Mouse (Mus musculus) kidney, postnatal 0 days (tissue): ENCODE measurements around the gene Tmem256. TPM values are rescaled to one million over a fixed set of nuclear protein-coding genes. Genes with fewer than 3 reads are reported as not detected.

ENCODE experiments used
- ATAC-seq: fragments of 200-750 bp; cut with Nextera tagmentation; replicated peaks from 2 replicates; pipeline ENCODE4 v1.8.0; 2017; ENCODE audit warnings: low read depth, moderate number of reproducible peaks, moderate TSS enrichment, moderate library complexity; ENCODE audit not compliant: low FRiP score
- DNase-seq: peaks from one replicate; pipeline ENCODE4 v3.0.0-alpha.2; 2016; ENCODE audit warnings: low spot score
- H3K27ac ChIP-seq: fragments of 300-500 bp; sonication (generic); 2 replicates; pipeline ENCODE4 v1.5.1; 2014; ENCODE audit warnings: mild to moderate bottlenecking
- H3K27me3 ChIP-seq: fragments of 300-500 bp; sonication (generic); 2 replicates; pipeline ENCODE4 v1.6.1; 2014; ENCODE audit warnings: low read length, mixed read lengths; ENCODE audit not compliant: insufficient read depth
- H3K36me3 ChIP-seq: fragments of 300-500 bp; sonication (generic); 2 replicates; pipeline ENCODE4 v1.6.1; 2014; ENCODE audit warnings: low read length, mixed read lengths; ENCODE audit not compliant: insufficient read depth
- H3K4me1 ChIP-seq: fragments of 300-500 bp; sonication (generic); replicated peaks from 2 replicates; pipeline ENCODE4 v1.6.1; 2014; ENCODE audit warnings: antibody characterized with exemption, low read length, mixed read lengths; ENCODE audit not compliant: insufficient read depth
- H3K4me2 ChIP-seq: fragments of 300-500 bp; sonication (generic); 2 replicates; pipeline ENCODE4 v1.6.1; 2014; ENCODE audit warnings: mild to moderate bottlenecking, low read length, moderate library complexity, mixed read lengths
- H3K4me3 ChIP-seq: fragments of 300-500 bp; sonication (generic); replicated peaks from 2 replicates; pipeline ENCODE4 v1.5.1; 2014; ENCODE audit warnings: low read depth, low read length
- H3K9ac ChIP-seq: fragments of 300-500 bp; sonication (generic); 2 replicates; pipeline ENCODE4 v1.6.1; 2014; ENCODE audit warnings: low read depth, low read length
- H3K9me3 ChIP-seq: fragments of 300-500 bp; sonication (generic); replicated peaks from 2 replicates; pipeline ENCODE4 v1.6.1; 2016; ENCODE audit warnings: low read length, inconsistent platforms, mixed read lengths
- CTCF ChIP-seq: IDR thresholded peaks from 2 replicates; pipeline ENCODE4 v1.5.1; 2016; ENCODE audit warnings: antibody characterized with exemption, low read depth, mild to moderate bottlenecking, moderate library complexity
- WGBS: fragments of 180-500 bp; shearing (Covaris S2); extraction: QIAGEN DNeasy Blood & Tissue Kit; methylation state at CpG from one replicate; pipeline ENCODE4 v1.1.7; 2014; 5-methylcytosine and 5-hydroxymethylcytosine counted together
- polyA plus RNA-seq: library from polyadenylated mRNA; unstranded; fragments of >200 nt; fragmentation: Nextera tagmentation; extraction: Ambion mirVana; gene quantifications from 2 replicates; pipeline ENCODE4 v1.2.1, GENCODE M21; 2015

Tmem256 gene
- polyA plus RNA-seq, 1 experiment from 2014 or later, result 528 TPM

DNA sequence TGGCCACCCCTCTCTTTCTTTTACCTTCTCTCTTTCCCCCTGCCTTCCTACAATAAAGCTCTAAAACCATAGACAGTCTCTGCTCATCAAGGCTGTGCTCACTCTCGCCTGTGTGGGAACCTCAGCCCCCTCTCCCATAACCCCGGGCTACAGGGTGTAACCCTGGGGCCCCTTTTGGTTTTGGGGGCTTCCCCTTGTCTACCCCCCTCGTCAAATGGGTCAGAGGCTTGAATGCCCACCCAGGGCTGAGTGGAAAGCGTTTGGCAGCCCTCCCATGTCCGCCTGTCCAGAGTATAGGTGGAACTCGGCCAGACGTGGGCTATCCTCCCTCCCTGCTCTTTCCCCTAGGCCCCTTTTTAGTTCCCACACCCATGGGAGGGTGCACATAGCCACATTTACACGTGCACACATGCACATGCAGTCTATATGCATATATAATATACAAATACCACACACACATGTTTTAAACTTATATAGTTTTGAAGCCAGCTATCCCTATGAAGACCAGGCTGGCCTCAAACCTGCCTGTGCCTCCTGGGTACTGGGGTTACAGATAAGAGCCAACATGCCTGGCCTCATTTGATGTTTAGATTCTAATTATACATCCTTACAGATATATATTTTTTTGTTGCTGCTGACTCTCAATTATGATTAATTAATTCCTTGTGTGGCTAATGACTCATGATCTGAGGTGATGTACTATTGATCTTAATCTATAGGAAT is 26.0 kb downstream of the Tmem256 start:
- Histone ChIP-seq H3K27me3 (no peaks in the 10 kb centered on the region), H3K27ac (no peak overlapping the region), H3K4me2 (no peak overlapping the region), H3K9me3 (no peaks in the 10 kb centered on the region), H3K4me3 (no peak overlapping the region), H3K9ac (no peak overlapping the region), H3K36me3 (no peaks in the 10 kb centered on the region), H3K4me1 (no peaks in the 10 kb centered on the region)
- no peak for DNase-seq
- no peak for TF ChIP-seq CTCF
- ATAC-seq, result no peak
- WGBS, result 44% methylated on average over 8 of the region's 8 CpGs

DNA sequence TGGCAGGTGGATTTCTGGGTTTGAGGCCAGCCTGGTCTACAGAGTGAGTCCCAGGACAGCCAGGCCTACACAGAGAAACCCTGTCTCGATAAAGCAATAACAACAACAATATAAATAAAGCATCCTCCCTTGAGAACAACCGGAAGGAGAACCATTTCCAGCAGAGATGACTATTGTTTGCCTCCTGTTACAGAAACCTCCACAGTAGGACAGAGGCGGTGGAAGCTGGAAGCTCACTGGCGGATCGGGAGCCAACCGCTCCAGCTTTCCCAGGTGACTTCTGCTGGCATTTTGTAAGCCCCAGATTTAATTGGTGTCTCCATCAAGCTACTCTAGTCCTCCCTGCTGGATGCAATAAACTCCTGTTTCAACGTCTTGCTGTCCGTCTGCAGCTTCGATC is 27.2 kb downstream of the Tmem256 start:
- 79% methylated on average over 9 of the region's 9 CpGs for WGBS
- ATAC-seq, result no peak
- Histone ChIP-seq H3K9me3 (no peaks in the 10 kb centered on the region), H3K4me1 (no peaks in the 10 kb centered on the region), H3K36me3 (no peaks in the 10 kb centered on the region), H3K9ac (no peak overlapping the region), H3K4me2 (no peak overlapping the region), H3K27me3 (no peaks in the 10 kb centered on the region), H3K27ac (no peak overlapping the region), H3K4me3 (no peak overlapping the region)
- no peak for DNase-seq
- no peak for TF ChIP-seq CTCF

DNA sequence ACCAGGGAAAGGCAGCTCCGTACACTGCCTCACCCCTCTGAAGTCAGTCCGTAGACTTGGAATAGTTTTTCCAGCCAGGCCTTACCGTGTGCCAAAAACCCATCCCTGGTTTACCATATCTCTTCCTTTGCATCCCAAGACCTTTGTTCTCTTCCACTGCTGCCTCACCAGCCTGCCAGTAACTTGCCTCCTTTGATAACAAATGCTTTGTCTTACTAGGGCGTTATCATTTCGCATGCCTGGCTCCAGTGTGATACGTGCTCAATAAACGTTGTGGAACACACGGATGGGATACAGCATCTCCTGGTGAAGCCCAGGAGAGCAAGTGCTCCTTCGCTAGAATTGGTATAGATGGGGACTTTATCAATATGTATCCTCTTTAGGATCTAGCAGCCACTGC is 29.0 kb downstream of the Tmem256 start:
- no peak for ATAC-seq
- Histone ChIP-seq H3K4me2 (no peak overlapping the region), H3K27ac (no peak overlapping the region), H3K9me3 (no peaks in the 10 kb centered on the region), H3K4me3 (no peak overlapping the region), H3K27me3 (no peaks in the 10 kb centered on the region), H3K4me1 (no peaks in the 10 kb centered on the region), H3K9ac (no peak overlapping the region), H3K36me3 (no peaks in the 10 kb centered on the region)
- DNase-seq, result no peak
- no peak for TF ChIP-seq CTCF
- 75% methylated on average over 9 of the region's 9 CpGs for WGBS

DNA sequence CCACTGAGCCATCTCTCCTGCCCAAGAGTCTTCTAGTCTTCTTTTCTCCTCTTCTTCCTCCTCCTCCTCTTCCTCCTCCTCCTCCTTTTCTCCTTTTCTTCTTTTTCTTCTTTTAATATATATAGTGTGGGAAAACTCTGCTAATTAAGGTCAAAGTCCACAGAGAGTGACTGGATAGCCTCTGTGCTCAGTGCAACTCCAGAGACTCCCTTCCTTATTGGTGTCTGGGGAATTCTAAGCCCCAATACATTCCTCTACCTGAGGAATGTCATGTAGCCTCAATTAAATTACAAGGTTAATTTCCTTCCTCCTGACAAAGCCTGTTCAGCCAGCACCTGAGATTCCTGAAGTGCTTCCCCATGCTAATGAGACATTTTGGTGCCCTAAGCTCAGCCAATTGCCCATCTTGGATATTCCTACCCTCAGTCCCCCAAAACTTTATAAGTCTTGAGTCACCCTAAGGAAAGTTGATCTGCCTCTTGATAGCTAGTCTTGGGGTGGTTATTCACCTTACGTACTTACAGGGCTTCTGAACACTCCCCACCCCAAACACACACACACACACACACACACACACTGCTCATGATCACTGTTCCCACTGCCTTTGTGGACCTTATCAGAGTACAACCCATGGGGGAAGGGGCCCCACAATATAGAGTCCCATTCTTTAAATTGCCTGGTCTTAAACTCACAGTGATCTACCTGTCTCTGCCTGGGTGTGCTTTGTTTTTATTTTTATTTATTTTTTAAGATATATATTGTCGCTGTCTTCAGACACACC is 32.2 kb downstream of the Tmem256 start:
- Histone ChIP-seq H3K4me1 (no peaks in the 10 kb centered on the region), H3K4me2 (no peak overlapping the region), H3K27me3 (no peaks in the 10 kb centered on the region), H3K9me3 (no peaks in the 10 kb centered on the region), H3K27ac (no peak overlapping the region), H3K36me3 (no peaks in the 10 kb centered on the region), H3K9ac (no peak overlapping the region), H3K4me3 (no peak overlapping the region)
- no peak for TF ChIP-seq CTCF
- no peak for ATAC-seq
- WGBS, result 91% methylated on average over 2 of the region's 2 CpGs
- no peak for DNase-seq

DNA sequence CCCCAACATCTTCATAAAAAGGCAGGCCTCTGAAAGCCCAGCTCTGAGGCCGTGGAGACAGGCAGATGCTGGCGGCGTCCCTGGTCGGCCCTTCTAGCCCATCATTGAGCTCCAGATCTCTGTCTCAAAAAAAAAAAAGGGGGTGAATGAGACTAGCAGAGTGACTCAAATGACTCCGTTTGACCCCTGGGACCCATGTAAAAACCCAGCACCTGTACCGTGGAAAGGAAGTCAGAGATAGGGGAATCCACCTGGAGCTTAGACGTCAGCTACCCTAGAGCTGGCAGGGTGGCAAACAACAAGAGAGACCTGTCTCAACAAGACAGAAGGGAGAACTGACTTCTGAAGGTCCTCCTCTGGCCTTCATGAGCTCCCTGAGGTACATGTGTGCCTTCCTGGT is 33.5 kb downstream of the Tmem256 start:
- DNase-seq, result no peak

DNA sequence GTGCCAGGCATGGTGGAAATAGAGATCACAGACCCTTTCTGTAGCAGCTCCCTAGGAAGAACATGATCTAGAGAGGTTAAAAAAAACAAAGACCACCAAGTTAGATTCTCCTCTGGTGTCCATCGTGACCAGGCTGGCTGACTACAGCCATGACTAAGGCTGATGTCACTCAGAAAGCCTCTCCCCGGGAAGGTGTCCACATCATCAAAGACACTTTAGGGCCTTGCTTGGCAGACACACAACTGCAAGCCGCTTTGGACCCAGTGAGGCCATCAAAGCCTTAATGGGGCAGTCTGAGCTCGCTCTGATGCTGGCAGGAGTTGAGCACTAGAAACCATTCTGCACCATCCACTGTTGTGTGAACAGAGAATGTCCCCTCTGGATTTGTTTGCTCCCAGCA is 34.1 kb downstream of the Tmem256 start:
- Histone ChIP-seq H3K27ac (no peak overlapping the region), H3K4me1 (peaks cover 4% of the 10 kb centered on the region; the same call in 1 of the 2 replicates), H3K27me3 (no peaks in the 10 kb centered on the region), H3K4me3 (no peak overlapping the region), H3K9ac (no peak overlapping the region), H3K36me3 (no peaks in the 10 kb centered on the region), H3K4me2 (no peak overlapping the region), H3K9me3 (no peaks in the 10 kb centered on the region)
- ATAC-seq (no peak), DNase-seq (no peak)
- 71% methylated on average over 4 of the region's 4 CpGs for WGBS
- TF ChIP-seq CTCF, result no peak

More for the DNA sequence above, 33.5 kb downstream of the Tmem256 start:
- Histone ChIP-seq H3K27me3 (no peaks in the 10 kb centered on the region), H3K27ac (no peak overlapping the region), H3K9me3 (no peaks in the 10 kb centered on the region), H3K4me2 (no peak overlapping the region), H3K9ac (no peak overlapping the region), H3K4me1 (no peaks in the 10 kb centered on the region), H3K4me3 (no peak overlapping the region), H3K36me3 (no peaks in the 10 kb centered on the region)
- no peak for ATAC-seq
- 87% methylated on average over 7 of the region's 7 CpGs for WGBS
- TF ChIP-seq CTCF, result no peak
